Mouse (Mus musculus): Measurements from ENCODE around the gene Gnptab. TPM values are rescaled to one million over a fixed set of nuclear protein-coding genes. Genes with fewer than 3 reads are reported as not detected.

Gnptab gene
- polyA plus RNA-seq, 1 experiment from 2014 or later, result 14.4 TPM

GRCm38 (mm10) chr10:88398668-88399243 lies 19.8 kb downstream of the Gnptab start:
- H3K27ac ChIP-seq, result no peak overlapping the region

GRCm38 (mm10) chr10:88399271-88399670 lies 20.3 kb downstream of the Gnptab start:
- H3K9ac ChIP-seq, result no peak overlapping the region
- H3K36me3 ChIP-seq, result peaks cover 3% of the 10 kb centered on the region; the same call in 1 of the 2 replicates
- no peak overlapping the region for H3K27ac ChIP-seq
- H3K4me1 ChIP-seq, result no peaks in the 10 kb centered on the region
- H3K27me3 ChIP-seq (replicated peaks), result no peaks in the 10 kb centered on the region
- H3K4me3 ChIP-seq, result no peak overlapping the region
- WGBS, result 84% methylated on average over 5 of the region's 5 CpGs
- H3K9me3 ChIP-seq, result no peaks in the 10 kb centered on the region
- no peak for ATAC-seq (ENCODE audit: low FRiP score, low read depth)
- H3K4me2 ChIP-seq (replicated peaks), result no peak overlapping the region

More at GRCm38 (mm10) chr10:88398668-88399243, 19.8 kb downstream of the Gnptab start:
- Histone ChIP-seq H3K4me1 (no peaks in the 10 kb centered on the region), H3K36me3 (peaks cover 3% of the 10 kb centered on the region; the same call in 1 of the 2 replicates), H3K4me2 (replicated peaks) (no peak overlapping the region), H3K9me3 (no peaks in the 10 kb centered on the region), H3K4me3 (no peak overlapping the region), H3K27me3 (replicated peaks) (no peaks in the 10 kb centered on the region), H3K9ac (no peak overlapping the region)
- 90% methylated on average over 6 of the region's 6 CpGs for WGBS
- ATAC-seq (ENCODE audit: low FRiP score, low read depth), result no peak

GRCm38 (mm10) chr10:88403021-88403420 lies 24.1 kb downstream of the Gnptab start:
- no peak overlapping the region for H3K9ac ChIP-seq
- H3K4me3 ChIP-seq, result no peak overlapping the region
- peaks cover 3% of the 10 kb centered on the region; the same call in 1 of the 2 replicates for H3K36me3 ChIP-seq
- H3K27ac ChIP-seq, result no peak overlapping the region
- H3K4me1 ChIP-seq, result no peaks in the 10 kb centered on the region
- H3K4me2 ChIP-seq (replicated peaks), result no peak overlapping the region
- no peaks in the 10 kb centered on the region for H3K9me3 ChIP-seq
- H3K27me3 ChIP-seq (replicated peaks), result no peaks in the 10 kb centered on the region
- 91% methylated on average over 4 of the region's 4 CpGs for WGBS
- no peak for ATAC-seq (ENCODE audit: low FRiP score, low read depth)

- 82% methylated on average over 6 of the region's 6 CpGs for WGBS
- Histone ChIP-seq H3K27me3 (replicated peaks) (no peaks in the 10 kb centered on the region), H3K9me3 (no peaks in the 10 kb centered on the region), H3K4me3 (no peak overlapping the region), H3K36me3 (peaks cover 3% of the 10 kb centered on the region; the same call in 1 of the 2 replicates), H3K9ac (no peak overlapping the region), H3K4me2 (replicated peaks) (no peak overlapping the region), H3K27ac (no peak overlapping the region), H3K4me1 (no peaks in the 10 kb centered on the region)
- no peak for ATAC-seq (ENCODE audit: low FRiP score, low read depth)
These were observed 25.3 kb downstream of the Gnptab start for GRCm38 (mm10) chr10:88404220-88404619.

GRCm38 (mm10) chr10:88405812-88406211 lies 26.9 kb downstream of the Gnptab start:
- H3K4me3 ChIP-seq, result no peak overlapping the region
- peaks cover 3% of the 10 kb centered on the region; the same call in 1 of the 2 replicates for H3K36me3 ChIP-seq
- 60% methylated on average over 7 of the region's 7 CpGs for WGBS
- no peaks in the 10 kb centered on the region for H3K9me3 ChIP-seq
- no peaks in the 10 kb centered on the region for H3K27me3 ChIP-seq (replicated peaks)
- no peaks in the 10 kb centered on the region for H3K4me1 ChIP-seq
- ATAC-seq (ENCODE audit: low FRiP score, low read depth), result no peak
- H3K9ac ChIP-seq, result no peak overlapping the region
- no peak overlapping the region for H3K27ac ChIP-seq
- no peak overlapping the region for H3K4me2 ChIP-seq (replicated peaks)

- no peak overlapping the region for H3K9ac ChIP-seq
- 92% methylated on average over 12 of the region's 12 CpGs for WGBS
- H3K4me1 ChIP-seq, result no peaks in the 10 kb centered on the region
- no peaks in the 10 kb centered on the region for H3K9me3 ChIP-seq
- ATAC-seq (ENCODE audit: low FRiP score, low read depth), result no peak
- H3K27me3 ChIP-seq (replicated peaks), result no peaks in the 10 kb centered on the region
- H3K27ac ChIP-seq, result no peak overlapping the region
- H3K4me2 ChIP-seq (replicated peaks), result no peak overlapping the region
- no peak overlapping the region for H3K4me3 ChIP-seq
- H3K36me3 ChIP-seq, result no peaks in the 10 kb centered on the region
These were observed 29.1 kb downstream of the Gnptab start for GRCm38 (mm10) chr10:88407875-88408631.

GRCm38 (mm10) chr10:88409751-88410150 lies 30.8 kb downstream of the Gnptab start:
- ATAC-seq (ENCODE audit: low FRiP score, low read depth), result no peak
- Histone ChIP-seq H3K27me3 (replicated peaks) (no peaks in the 10 kb centered on the region), H3K9me3 (no peaks in the 10 kb centered on the region), H3K4me2 (replicated peaks) (no peak overlapping the region), H3K27ac (no peak overlapping the region), H3K9ac (no peak overlapping the region), H3K4me1 (no peaks in the 10 kb centered on the region), H3K36me3 (no peaks in the 10 kb centered on the region), H3K4me3 (no peak overlapping the region)
- 70% methylated on average over 2 of the region's 2 CpGs for WGBS

- H3K4me3 ChIP-seq, result no peak overlapping the region
- H3K4me1 ChIP-seq, result no peaks in the 10 kb centered on the region
- no peak for ATAC-seq (ENCODE audit: low FRiP score, low read depth)
- WGBS, result 56% methylated on average over 17 of the region's 17 CpGs
- H3K4me2 ChIP-seq (replicated peaks), result no peak overlapping the region
- no peak overlapping the region for H3K27ac ChIP-seq
- H3K9me3 ChIP-seq, result no peaks in the 10 kb centered on the region
- no peaks in the 10 kb centered on the region for H3K27me3 ChIP-seq (replicated peaks)
- H3K9ac ChIP-seq, result no peak overlapping the region
- H3K36me3 ChIP-seq, result no peaks in the 10 kb centered on the region
These were observed 33.5 kb downstream of the Gnptab start for GRCm38 (mm10) chr10:88412290-88412995.

- H3K4me1 ChIP-seq, result no peaks in the 10 kb centered on the region
- H3K27me3 ChIP-seq (replicated peaks), result no peaks in the 10 kb centered on the region
- H3K36me3 ChIP-seq, result peaks cover 8% of the 10 kb centered on the region
- no peak overlapping the region for H3K9ac ChIP-seq
- WGBS, result 86% methylated on average over 5 of the region's 5 CpGs
- ATAC-seq (ENCODE audit: low FRiP score, low read depth), result no peak
- no peaks in the 10 kb centered on the region for H3K9me3 ChIP-seq
- H3K27ac ChIP-seq, result no peak overlapping the region
- H3K4me3 ChIP-seq, result no peak overlapping the region
- H3K4me2 ChIP-seq (replicated peaks), result no peak overlapping the region
These were observed 38.8 kb downstream of the Gnptab start for GRCm38 (mm10) chr10:88417686-88418085.

- Histone ChIP-seq H3K4me1 (no peaks in the 10 kb centered on the region), H3K4me3 (no peak overlapping the region), H3K27ac (no peak overlapping the region), H3K9ac (no peak overlapping the region), H3K36me3 (peaks cover 8% of the 10 kb centered on the region), H3K9me3 (no peaks in the 10 kb centered on the region), H3K4me2 (replicated peaks) (no peak overlapping the region), H3K27me3 (replicated peaks) (no peaks in the 10 kb centered on the region)
- ATAC-seq (ENCODE audit: low FRiP score, low read depth), result no peak
- 75% methylated on average over 11 of the region's 11 CpGs for whole genome bisulfite sequencing
These were observed 41.2 kb downstream of the Gnptab start for GRCm38 (mm10) chr10:88420141-88420541.

- peaks cover 8% of the 10 kb centered on the region for H3K36me3 ChIP-seq
- 94% methylated on average over 19 of the region's 19 CpGs for WGBS
- no peak overlapping the region for H3K4me3 ChIP-seq
- H3K4me1 ChIP-seq, result no peaks in the 10 kb centered on the region
- no peak overlapping the region for H3K4me2 ChIP-seq (replicated peaks)
- no peaks in the 10 kb centered on the region for H3K9me3 ChIP-seq
- ATAC-seq (ENCODE audit: low FRiP score, low read depth), result no peak
- H3K9ac ChIP-seq, result no peak overlapping the region
- H3K27ac ChIP-seq, result no peak overlapping the region
- no peaks in the 10 kb centered on the region for H3K27me3 ChIP-seq (replicated peaks)
These were observed 41.9 kb downstream of the Gnptab start for GRCm38 (mm10) chr10:88420655-88421435.

All from neural tube, embryonic 12.5 days (tissue).